Mouse (Mus musculus) heart, postnatal 14 days (tissue): ENCODE data around the gene Fhl3. TPM values are rescaled to one million over a fixed set of nuclear protein-coding genes. Genes with fewer than 3 reads are reported as not detected.

Source experiments
- DNase-seq, 2 experiments: peaks; one replicate each; pipeline ENCODE4 v3.0.0; 2021 to 2022
- intact Hi-C: fragments of 180-260 bp; cut with DNase I; formaldehyde crosslinking; loops from one replicate; pipeline ENCODE4 v1.15.1; 2025
- long read RNA-seq, 2 experiments: library from polyadenylated mRNA; stranded (forward); transcript quantifications; one replicate each; pipeline ENCODE4 v2.0.0; 2021
- total RNA-seq, 2 experiments: library from RNA; stranded (reverse); gene quantifications; 2 replicates each; pipeline ENCODE4 v1.2.3; 2021

Gene Fhl3
- total RNA-seq, result 10 to 100 TPM; 13.0 to 13.9 TPM
- long read RNA-seq, experiment 1, partial matches to known transcripts, result 0 of 1 reads
- long read RNA-seq, experiment 1, other reads (novel, unspliced or antisense), result 1 of 1 reads
- long read RNA-seq, experiment 2, result 0 reads

GRCm38 (mm10) chr4:124700248-124700971 is at the start of gene Fhl3:
TSS of gene Fhl3 (plus strand) at chr4:124700701.
- peak; percentile 69 to 77 for DNase-seq

GRCm38 (mm10) chr4:124652886-124653285 is 47.6 kb upstream of the Fhl3 start:
- no peak for DNase-seq

More at GRCm38 (mm10) chr4:124700248-124700971, at the start of gene Fhl3:
- intact Hi-C loops, result no loop called here

GRCm38 (mm10) chr4:124656518-124656853 is 44.0 kb upstream of the Fhl3 start, which contains the start of gene Pou3f1:
TSS of gene Pou3f1 (plus strand) at chr4:124656807.
- intact Hi-C loops, result loop anchor here (5.0 kb wide), 1 partner anchor 429 kb away; no protein-coding TSS in a partner anchor
- DNase-seq, result no peak

More at GRCm38 (mm10) chr4:124652886-124653285, 47.6 kb upstream of the Fhl3 start:
- intact Hi-C loops, result no loop called here

GRCm38 (mm10) chr4:124656854-124657650 is 43.4 kb upstream of the Fhl3 start:
- DNase-seq, result peak; percentile 79 to 87
- intact Hi-C loops, result loop anchor here (5.0 kb wide), 1 partner anchor 430 kb away; no protein-coding TSS in a partner anchor

GRCm38 (mm10) chr4:124657781-124658180 is 42.7 kb upstream of the Fhl3 start:
- no peak for DNase-seq
- intact Hi-C loops, result loop anchor here (5.0 kb wide), 1 partner anchor 430 kb away; no protein-coding TSS in a partner anchor

GRCm38 (mm10) chr4:124658412-124658851 is 42.1 kb upstream of the Fhl3 start:
- DNase-seq, result no peak

GRCm38 (mm10) chr4:124659251-124660217 is 41.0 kb upstream of the Fhl3 start:
- intact Hi-C loops, result loop anchor here (5.0 kb wide), 2 partner anchors 432 to 702 kb away; no protein-coding TSS in a partner anchor
- peak in 1 of 2 experiments; percentile 14 for DNase-seq

More at GRCm38 (mm10) chr4:124658412-124658851, 42.1 kb upstream of the Fhl3 start:
- intact Hi-C loops, result loop anchor here (5.0 kb wide), 1 partner anchor 431 kb away; no protein-coding TSS in a partner anchor

GRCm38 (mm10) chr4:124660603-124661002 is 39.9 kb upstream of the Fhl3 start:
- no peak for DNase-seq
- intact Hi-C loops, result loop anchor here (5.0 kb wide), 1 partner anchor 703 kb away; no protein-coding TSS in a partner anchor

- intact Hi-C loops, result loop anchor here (5.0 kb wide), 1 partner anchor 706 kb away; no protein-coding TSS in a partner anchor
- DNase-seq, result no peak
Measured at GRCm38 (mm10) chr4:124663034-124663433, 37.5 kb upstream of the Fhl3 start.

- no peak for DNase-seq
- intact Hi-C loops, result loop anchor here (5.0 kb wide), 1 partner anchor 707 kb away; no protein-coding TSS in a partner anchor
Measured at GRCm38 (mm10) chr4:124664185-124664584, 36.3 kb upstream of the Fhl3 start.

GRCm38 (mm10) chr4:124664604-124665003 is 35.9 kb upstream of the Fhl3 start:
- no peak for DNase-seq
- intact Hi-C loops, result loop anchor here (5.0 kb wide), 1 partner anchor 707 kb away; no protein-coding TSS in a partner anchor

GRCm38 (mm10) chr4:124667476-124668033 is 32.9 kb upstream of the Fhl3 start:
- intact Hi-C loops, result no loop called here
- DNase-seq, result no peak

GRCm38 (mm10) chr4:124668078-124668477 is 32.4 kb upstream of the Fhl3 start:
- intact Hi-C loops, result no loop called here
- no peak for DNase-seq

GRCm38 (mm10) chr4:124670232-124670631 is 30.3 kb upstream of the Fhl3 start:
- DNase-seq, result no peak
- intact Hi-C loops, result no loop called here

GRCm38 (mm10) chr4:124671583-124671982 is 28.9 kb upstream of the Fhl3 start:
- intact Hi-C loops, result no loop called here
- DNase-seq, result no peak

- DNase-seq, result no peak
- intact Hi-C loops, result no loop called here
Measured at GRCm38 (mm10) chr4:124672347-124673320, 27.9 kb upstream of the Fhl3 start.

GRCm38 (mm10) chr4:124674334-124675032 is 26.0 kb upstream of the Fhl3 start:
- DNase-seq, result no peak
- intact Hi-C loops, result loop anchor here (2.0 to 5.0 kb wide), 3 partner anchors 446 to 732 kb away; no protein-coding TSS in a partner anchor
